Mouse (Mus musculus) heart, adult 9 months (tissue): ENCODE results near the gene Endov.

Source experiments
- DNase-seq, 2 experiments: peaks; one replicate each; pipeline ENCODE4 v3.0.0; 2022; ENCODE audit warnings: low spot score in 2 of 2

Gene Endov

GRCm38 (mm10) chr11:119545741-119546495, 54.8 kb downstream of the Endov start:
- no peak for DNase-seq

GRCm38 (mm10) chr11:119546496-119547182, 55.5 kb downstream of the Endov start:
- peak; percentile 13 to 36 for DNase-seq

- DNase-seq = no peak
Observed at GRCm38 (mm10) chr11:119547183-119547921, 56.2 kb downstream of the Endov start, which contains the start of gene Nptx1. Nptx1 (minus strand) TSS chr11:119547753.

GRCm38 (mm10) chr11:119547951-119548591, 56.9 kb downstream of the Endov start:
- no peak for DNase-seq

GRCm38 (mm10) chr11:119548741-119549370, 57.7 kb downstream of the Endov start:
- DNase-seq = no peak

- no peak for DNase-seq
Observed at GRCm38 (mm10) chr11:119549371-119549811, 58.2 kb downstream of the Endov start.

- DNase-seq = no peak
Observed at GRCm38 (mm10) chr11:119550546-119551335, 59.6 kb downstream of the Endov start.

- DNase-seq = no peak
Observed at GRCm38 (mm10) chr11:119551468-119551867, 60.3 kb downstream of the Endov start.

- DNase-seq = no peak
Observed at GRCm38 (mm10) chr11:119552301-119552700, 61.2 kb downstream of the Endov start.

- no peak for DNase-seq
Observed at GRCm38 (mm10) chr11:119552902-119553802, 62.0 kb downstream of the Endov start.

GRCm38 (mm10) chr11:119554706-119555105, 63.6 kb downstream of the Endov start:
- no peak for DNase-seq

GRCm38 (mm10) chr11:119555170-119555569, 64.0 kb downstream of the Endov start:
- DNase-seq = no peak

- no peak for DNase-seq
Observed at GRCm38 (mm10) chr11:119557940-119558869, 67.1 kb downstream of the Endov start.

- no peak for DNase-seq
Observed at GRCm38 (mm10) chr11:119558870-119559610, 67.9 kb downstream of the Endov start.
